Mouse (Mus musculus): ENCODE measurements around the gene Rmdn3.

The Rmdn3 gene

DNA sequence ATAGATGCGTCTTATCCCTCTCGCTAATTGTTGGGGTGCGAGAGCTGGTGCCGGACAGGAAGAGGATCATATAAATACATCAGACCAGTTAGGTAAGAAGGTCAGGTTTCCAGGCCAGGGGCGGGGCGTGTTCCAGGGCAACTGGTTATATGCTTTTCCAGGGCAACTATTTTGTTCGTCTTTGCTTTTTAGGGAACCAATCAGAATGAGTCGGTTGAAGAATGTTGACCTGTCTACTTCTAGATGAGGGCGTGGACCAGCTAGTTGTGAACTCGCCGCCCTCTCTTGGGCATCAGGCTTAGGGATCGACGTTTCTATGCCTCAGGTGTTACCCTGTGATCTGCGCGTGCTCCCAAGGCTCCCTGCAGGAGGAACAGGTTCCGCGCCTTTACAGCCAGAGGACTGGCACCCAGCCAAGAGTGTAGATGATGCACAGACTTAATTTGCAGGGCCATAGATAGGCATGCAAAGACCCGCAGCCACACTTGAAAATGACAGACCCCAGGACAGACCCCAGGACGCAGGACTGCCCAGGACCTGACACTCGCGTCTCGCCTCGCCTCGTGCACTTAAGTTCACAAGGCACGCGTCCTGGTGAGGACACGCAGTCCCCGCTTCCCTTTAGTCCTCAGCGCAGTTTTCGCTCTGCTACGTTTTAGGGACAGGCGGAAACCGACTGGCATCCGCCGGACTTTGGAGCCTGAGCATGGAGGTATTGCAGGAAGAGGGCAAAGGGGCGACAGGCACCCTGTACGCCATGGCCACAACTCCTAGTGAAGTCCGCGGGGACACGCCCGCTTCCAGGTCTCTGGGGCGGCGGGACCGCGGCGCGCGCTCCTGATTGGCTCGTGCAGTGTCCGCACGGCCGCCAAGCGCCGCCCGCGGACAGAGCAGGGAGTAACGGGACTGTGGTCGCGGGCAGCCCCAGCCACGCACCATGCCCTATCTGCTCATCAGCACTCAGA lies 10.3 kb upstream of the Rmdn3 start, which contains the start of gene Gchfr:
Gene Gchfr, plus strand, starts transcription at position 873 of the 965 bp plus-strand sequence.
- DNase-seq, result peak; percentile 86

DNA sequence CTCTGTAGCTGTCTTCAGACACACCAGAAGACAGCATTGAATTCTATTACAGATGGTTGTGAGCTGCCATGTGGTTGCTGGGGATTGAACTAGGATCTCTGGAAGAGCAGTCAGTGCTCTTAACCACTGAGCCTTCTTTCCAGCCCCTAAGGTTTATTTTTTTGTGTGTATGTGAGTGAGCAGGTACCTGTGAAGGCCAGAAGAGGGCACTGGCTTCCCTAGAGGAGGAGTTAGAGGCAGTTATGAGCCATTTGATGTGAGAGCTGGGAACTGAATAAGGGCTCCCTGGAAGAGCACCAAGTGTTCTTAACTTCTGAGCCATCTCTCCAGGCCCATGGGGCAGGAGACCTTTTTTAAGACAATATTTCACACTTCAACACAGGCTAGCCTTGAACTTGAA lies 8.6 kb upstream of the Rmdn3 start:
- no peak for DNase-seq

DNA sequence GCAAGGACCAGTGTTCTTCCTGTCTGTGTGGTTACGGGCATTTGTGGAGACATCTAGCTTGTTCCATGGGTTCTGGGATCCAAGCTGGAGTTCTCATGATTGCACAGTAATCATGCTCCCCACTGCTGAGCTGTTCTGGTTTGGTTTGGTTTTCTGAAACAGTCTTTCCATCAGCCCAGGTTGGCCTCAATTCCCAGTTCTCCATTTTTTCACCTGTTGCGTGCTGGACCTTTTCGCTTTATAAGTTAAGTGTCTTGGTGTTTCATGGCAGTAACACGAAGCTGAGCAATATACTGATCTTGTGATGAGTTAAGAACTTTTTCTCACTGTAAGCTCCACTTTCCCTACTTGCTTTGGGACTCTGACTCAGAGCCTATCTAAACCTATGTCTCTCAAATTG lies 7.2 kb upstream of the Rmdn3 start:
- DNase-seq, result no peak

DNA sequence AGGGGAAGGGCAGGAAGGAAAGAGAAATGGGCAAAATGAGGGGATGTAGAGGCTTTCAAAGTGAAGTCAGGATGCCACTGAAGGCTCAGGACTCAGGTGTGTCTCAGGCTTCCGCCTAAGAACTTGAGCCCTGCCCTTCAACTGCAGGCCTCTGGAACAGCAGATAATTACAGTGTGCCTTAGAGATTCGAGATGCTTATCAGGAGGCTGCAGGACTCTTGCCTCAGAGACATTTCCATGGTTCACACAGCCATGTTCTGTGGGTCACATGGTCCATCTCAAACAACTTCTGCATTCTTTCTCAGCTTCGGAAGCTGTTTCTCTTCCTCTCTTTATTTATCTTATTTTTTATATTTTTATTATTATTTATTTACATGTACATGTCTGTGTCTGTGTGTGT lies 6.3 kb upstream of the Rmdn3 start:
- DNase-seq, result no peak

DNA sequence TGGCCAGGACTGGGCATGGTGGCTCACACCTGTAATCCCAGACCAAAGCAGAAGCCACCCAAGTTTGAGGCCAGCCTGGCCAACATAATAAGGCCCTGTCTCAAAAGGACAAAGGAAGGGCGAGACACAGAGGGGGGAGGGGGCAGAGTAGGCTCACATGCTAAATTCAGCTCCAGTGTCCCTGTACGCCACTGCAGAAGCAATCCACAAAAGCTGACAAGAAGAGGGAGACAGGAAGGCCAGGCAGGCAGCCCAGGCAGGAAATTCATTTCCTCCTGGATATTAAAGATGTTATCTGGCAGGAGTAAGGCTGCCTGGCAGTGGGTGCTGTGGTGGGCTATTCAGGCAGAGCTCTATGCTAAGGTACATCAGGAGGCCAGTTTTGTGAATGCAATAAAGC lies 4.4 kb upstream of the Rmdn3 start:
- DNase-seq, result peak; percentile 18

DNA sequence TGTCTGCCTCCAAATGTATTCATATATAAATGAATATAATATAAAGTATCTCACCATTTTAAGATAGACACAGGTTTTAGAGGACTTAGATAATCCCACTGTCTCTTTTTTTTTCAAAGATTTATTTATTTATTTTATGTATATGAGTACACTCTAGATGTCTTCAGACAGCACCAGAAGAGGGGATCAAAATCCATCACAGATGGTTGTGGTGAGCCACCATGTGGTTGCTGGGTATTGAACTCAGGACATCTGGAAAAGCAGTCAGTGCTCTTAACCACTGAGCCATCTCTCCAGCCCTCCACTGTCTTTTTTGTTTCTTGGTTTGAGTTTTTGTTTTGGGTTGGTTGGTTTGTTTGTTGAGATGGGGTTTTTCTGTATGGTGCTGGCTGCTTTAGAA lies 1.0 kb upstream of the Rmdn3 start:
- no peak for DNase-seq

DNA sequence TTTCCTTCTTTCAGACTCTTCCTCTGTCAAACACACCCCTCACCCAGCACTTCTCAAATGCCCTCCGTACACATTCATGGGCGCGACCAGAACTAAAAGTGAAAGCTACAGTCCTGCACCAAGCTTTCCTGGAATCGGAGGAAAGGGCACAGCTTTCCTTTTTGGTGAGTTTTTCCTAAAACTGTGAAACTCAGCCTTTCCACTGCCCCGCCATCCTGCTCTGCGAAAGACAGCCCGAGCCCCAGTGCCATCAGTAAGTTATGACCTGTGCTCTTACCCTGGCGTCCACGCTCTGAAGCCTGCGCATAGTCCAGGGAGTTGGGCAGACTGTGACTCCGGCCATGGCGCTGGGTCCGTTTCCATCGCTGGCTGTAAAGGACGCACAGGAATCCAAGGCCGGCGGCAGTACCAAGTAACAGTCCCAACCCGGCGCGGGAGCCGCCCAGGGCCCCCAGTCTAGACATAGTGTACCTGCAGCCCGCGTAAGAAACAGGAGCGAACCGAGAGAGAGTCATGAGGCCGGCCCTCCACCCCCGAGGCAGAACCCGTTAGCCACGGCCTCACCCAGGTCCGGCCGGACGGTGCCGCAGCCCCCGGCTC lies 653 bp downstream of the Rmdn3 start:
- no peak for DNase-seq

DNA sequence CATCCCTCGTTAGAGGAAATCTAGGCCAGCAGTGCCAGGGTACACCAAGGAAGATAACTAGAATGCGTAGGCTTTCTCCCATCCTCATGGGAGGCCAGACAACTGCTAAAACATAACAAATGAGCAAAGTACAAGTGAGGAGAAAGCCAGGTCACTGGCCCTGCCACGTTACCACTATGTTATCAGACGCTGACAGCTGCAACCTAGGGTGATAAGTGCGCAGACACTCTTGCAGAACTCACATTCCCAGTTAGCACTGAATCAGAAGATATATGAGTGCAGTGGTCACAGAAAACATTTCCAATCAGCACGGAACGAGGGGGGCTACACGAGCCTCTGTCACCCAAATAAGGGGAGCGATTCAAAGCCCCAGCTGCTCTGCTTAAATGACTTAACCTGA lies 1.4 kb downstream of the Rmdn3 start:
- DNase-seq, result no peak

DNA sequence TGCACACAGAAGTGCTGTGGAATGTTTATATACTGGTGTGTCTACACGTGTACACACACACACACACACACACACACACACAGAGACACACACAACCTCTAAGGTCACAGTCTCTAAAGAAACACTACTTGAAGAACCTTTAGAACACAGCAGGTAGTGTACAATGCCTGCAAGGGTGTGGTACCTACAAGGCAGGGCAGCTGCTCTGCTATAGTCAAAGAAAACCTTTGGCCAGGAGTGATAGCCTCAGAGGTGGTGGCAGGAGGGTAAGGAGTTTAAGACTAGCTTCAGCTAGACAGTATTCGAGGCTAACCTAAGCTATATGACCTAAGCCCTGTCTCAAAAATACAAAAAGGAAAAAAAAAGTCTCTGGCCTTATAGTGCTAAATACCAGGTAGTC lies 2.2 kb downstream of the Rmdn3 start:
- no peak for DNase-seq

DNA sequence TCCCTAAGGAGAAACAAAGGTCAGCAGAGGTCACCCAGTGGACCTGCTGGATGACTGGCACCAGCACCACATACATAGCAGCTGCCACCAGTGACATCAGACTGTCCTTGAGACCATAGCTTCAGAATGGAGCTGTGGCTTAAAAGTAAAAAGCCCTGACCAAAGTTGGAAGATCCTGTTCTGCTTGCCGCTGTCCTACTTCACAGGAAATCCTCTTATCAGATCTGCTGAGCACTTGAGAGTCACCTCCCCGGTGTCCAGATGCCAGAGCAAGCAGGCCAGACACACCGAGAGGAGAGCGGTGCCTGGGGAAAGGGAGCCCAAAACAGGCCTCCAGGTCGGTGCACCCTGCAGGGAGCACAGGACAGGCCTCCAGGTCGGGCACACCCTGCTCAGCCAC lies 4.6 kb downstream of the Rmdn3 start:
- DNase-seq, result no peak

DNA sequence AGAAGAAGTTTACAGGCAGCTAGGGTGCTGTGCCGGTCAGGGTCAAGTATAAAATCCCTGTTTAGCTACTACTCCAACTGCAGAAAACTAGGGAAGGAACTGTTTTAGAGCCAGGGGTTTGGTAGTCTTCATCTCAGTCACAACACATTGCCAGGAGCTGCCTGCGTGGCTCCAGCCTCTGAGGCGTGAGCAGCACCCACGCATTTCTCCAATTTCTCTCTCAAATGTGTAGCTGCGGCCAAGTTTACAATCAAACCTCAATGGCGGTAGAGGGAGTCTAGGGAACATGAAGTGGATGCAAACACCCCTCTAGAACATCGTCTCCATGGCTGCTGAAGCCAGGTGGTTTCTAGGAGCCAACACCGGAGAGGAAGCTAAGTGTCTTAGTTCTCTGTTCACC lies 9.1 kb downstream of the Rmdn3 start:
- DNase-seq, result no peak

DNA sequence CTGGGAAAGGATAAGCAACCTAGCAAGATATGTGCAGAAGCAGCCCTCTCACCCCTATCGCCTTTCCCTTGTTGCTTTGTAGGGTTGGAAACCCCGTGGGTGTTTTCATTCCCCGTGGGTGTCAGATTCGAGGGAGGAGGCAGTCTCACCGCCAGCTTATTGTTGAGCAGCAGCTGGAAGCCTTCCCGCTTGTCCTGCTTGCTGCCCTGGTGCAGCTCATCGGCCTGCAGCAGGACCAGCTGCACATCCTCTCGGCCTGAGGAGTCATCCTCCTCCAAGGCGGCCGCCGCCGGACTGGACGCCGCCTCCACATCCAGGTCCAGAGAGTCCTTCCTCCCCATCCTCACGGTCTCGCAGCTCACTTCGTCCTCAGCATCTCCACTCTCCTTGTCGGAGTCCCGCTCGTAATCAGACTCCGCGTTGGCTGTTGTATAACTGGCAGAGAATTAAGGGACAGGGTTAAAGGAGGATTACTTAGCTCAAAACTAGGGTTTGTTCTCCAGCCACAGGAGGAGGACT lies 9.6 kb downstream of the Rmdn3 start:
- no peak for DNase-seq

DNA sequence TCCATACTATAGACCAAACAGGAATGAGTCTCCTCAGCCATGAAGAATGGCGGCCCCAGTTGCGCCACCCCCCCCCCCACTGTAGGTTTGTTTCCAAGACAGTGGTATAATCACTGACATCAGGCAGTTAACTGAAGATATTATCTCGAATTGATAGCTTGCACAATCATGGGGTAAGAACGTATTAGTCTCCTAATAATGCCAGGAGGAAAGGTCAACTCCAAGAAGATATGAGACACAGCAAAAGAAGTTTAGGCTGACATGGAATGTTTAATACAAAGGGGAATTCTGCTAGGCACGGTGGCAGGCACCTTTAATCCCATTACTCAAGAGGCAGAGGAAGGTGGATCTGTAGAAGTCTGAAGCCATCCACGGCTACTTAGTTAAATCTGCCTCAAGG lies 10.4 kb downstream of the Rmdn3 start:
- DNase-seq, result no peak

DNA sequence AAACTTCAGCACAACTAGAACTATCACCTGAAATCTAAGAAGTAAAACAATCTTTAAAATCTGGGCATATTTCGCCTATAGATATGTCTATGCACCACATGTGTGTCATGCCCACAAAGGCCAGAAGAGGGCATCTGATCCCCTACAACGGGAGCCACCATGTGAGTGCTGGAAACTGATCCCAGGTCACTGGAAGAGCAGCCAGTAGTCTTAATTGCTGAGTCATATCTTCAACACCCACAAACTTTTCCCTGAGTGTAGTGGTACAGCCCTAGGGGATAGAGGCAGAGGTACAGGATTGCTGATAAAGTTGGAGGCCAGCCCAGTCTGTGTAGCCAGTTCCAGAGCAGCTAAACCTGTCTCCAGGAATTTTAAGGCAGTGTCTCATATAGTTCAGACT lies 11.6 kb downstream of the Rmdn3 start:
- DNase-seq, result peak; percentile 11

DNA sequence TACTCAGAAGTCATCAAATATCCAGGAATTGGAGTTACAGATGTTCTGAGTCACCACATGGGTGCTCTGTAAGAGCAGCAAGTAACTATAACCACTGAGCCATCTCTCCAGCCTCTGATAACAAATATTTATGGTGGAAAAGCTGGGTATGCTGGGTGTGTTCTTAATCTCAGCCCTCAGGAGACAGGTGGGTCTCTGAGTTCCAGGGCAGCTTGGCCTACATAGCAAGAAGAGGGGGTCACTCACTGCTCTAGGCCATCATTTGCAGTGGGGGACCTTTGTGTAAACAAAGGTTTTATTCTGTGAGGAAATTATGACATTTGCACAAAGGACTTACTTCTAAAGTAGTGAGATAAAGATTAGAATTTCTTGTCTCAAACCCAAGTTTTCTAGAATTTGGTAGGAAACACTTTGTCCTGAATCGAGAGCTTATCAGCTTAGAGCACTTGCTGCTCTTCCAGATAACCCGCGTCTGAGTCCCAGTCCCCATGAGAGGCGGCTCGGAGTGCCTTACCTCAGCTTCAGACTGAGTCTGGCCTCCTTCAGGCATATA lies 20.4 kb downstream of the Rmdn3 start:
- no peak for DNase-seq

DNA sequence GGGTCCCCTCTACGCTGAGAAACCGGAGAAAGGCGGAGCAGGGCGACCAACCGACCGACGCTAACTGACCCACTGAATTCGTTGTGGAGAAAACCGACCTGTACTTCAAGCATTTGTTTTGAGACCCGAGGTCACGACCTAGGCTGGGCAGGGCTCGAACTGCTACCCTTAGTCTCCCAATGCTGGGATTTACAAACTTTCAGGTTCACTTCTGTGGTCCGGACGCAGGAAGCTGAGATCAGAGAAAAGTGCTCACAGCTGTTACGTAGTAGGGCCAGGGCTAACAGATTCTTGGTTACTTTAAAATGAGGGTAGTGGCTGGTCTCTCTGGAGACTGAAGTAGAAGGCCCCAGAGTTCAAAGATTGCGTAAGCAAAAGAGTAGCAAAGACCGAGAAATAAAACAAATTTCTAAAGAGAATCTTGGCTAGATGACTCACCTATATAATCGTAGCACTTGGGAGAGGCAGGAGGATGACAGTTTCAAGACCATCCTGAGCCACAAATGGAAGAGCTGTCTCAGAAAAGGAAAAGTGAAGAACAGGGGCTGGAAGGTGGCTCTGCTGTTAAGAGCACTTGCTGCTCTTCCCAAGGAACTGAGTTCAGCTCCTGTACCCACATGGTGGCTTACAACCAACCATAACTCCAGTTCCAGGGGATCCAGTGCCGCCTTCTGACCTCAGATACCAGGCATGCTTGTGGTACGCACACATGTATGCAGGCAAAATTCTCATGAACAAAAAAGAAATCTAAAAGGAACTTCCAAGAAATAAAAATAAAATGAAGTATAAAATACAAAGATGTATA lies 43.5 kb downstream of the Rmdn3 start:
- DNase-seq, result no peak

DNA sequence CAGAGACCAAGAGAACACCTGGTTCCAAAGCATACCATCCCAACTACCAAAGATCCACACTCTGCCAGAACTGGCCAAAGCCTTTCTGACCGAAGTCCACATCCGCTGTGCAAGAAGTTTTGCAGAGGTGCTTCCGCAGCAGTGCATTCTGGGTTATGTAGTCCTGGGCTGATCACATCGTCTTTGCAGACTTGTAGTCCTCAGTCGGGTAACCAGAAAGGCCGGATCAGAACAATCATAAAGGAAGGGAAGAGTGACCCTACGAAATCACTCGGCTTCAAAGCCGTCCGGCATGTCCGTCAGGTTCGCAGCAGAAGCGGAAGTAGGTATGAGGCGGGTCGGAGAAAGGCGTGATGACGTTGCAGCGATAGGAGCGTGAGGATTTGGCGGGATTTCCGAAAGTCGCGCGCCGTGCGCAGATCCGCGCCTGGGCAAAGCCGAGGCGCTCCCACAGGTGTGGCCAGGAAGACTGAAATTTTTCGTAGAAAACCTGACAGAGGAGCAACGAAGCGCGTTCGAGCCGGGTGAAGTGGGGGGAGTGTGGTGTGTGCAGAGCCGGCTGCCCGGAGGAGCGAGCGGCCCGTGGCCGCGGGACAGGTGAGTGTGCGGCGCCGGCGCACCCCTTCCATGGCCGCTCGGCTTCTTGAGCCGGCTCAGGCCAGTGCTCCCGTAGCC lies 44.3 kb downstream of the Rmdn3 start, which contains the start of gene Rad51:
Gene Rad51, plus strand, starts transcription at position 356 of the 675 bp plus-strand sequence.
- peak; percentile 94 for DNase-seq

DNA sequence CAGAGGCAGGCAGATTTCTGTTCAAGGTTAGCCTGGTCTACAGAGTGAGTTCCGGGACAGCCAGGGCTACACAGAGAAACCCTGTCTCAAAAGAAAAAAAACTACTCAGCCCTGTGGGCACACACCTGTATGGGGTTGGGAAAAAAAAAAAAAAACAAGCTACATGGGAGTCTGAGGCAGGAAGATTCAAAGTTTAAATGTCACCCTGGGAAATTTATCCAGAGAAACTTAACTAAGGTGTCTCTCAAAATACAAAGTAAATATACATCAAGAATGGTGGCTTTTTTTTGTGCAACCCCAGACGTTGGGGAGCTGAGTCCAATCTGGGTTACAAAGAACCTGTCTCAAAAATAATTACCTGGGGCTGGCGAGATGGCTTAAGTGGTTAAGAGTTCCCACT lies 45.8 kb downstream of the Rmdn3 start:
- DNase-seq, result no peak

DNA sequence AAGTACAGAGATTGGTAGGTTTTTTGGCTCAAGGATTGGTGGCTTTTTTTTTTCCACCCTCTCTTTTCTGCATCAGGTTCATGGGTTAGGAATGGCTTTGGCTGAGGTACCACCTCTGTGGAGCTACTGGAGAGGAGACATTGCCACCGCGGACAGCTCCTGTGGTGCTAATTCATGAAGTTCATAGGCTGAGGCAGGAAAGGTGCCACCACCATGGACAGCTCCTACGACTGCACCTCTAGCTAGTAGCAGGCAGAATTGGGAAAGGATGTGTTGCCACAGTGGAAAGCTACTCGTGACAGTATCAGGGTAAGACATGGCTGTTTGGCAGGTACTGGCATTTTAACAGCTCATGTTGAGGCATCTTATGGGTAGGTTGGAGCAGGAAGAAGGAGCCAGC lies 48.3 kb downstream of the Rmdn3 start:
- peak; percentile 34 for DNase-seq

DNA sequence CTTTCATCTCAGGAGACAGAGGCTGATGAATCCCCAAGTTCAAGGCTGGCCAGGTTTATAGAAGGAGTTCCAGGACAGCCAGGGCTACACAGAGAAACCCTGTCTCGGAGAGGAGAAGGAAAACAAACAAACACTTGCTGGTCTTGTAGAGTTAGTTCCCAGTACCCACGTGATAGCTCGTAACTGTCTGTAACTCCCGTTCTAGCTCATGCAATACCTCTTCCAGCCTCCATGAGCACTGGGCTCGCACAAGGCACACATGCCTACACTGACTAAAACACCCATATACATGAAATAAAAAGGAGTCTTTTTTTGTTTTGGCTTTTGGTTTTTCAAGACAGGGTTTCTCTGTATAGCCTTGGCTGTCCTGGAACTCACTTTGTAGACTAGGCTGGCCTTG lies 50.3 kb downstream of the Rmdn3 start:
- no peak for DNase-seq

DNA sequence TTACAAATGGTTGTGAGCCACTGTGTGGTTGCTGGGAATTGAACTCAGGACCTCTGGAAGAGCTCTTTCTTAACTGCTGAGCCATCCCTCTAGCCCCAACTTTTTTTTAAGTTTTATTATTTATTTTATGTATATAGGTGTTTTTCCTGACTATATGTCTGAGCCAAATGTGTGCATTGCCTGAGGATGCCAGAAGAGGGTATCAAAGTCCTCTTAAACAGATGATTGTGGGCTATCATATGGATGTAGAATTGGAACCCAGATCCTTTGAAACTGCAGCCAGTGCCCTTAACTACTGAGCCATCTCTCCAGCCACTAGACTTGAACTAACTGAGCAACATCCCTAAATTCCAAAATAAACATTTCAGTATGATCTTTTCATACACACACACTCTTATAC lies 55.3 kb downstream of the Rmdn3 start:
- DNase-seq, result no peak
